Mouse (Mus musculus): Measurements from ENCODE around the gene Kcnj12.

GRCm38 (mm10) chr11:61011736-61012294 is 10.5 kb upstream of the Kcnj12 start:
- no peak for TF ChIP-seq GATA1 (IDR thresholded peaks at IDR 0.05; ENCODE audit: low read length)
- TF ChIP-seq TAL1 (IDR thresholded peaks at IDR 0.05; ENCODE audit: low read length), result no peak
